Mouse (Mus musculus) neural tube, embryonic 11.5 days (tissue): ENCODE results near the gene Slc1a2. TPM values are rescaled to one million over a fixed set of nuclear protein-coding genes. Genes with fewer than 3 reads are reported as not detected.
A peak's percentile ranks its signal among the peaks of the same experiment; 100 is the strongest.

ENCODE experiments used
- ATAC-seq: fragments of 200-750 bp; cut with Nextera tagmentation; 2 replicates; pipeline ENCODE4 v1.8.0; 2017; ENCODE audit warnings: moderate number of reproducible peaks, mild to moderate bottlenecking, moderate TSS enrichment, moderate library complexity; ENCODE audit not compliant: insufficient read depth, low FRiP score, low TSS enrichment
- DNase-seq: peaks from one replicate; pipeline ENCODE4 v3.0.0-alpha.2; 2015; ENCODE audit warnings: low spot score
- H3K27ac ChIP-seq: fragments of 300-500 bp; sonication (generic); 2 replicates; pipeline ENCODE4 v1.5.1; 2014; ENCODE audit warnings: low read depth, mild to moderate bottlenecking, low read length
- H3K27me3 ChIP-seq: fragments of 300-500 bp; sonication (generic); 2 replicates; pipeline ENCODE4 v1.6.1; 2014; ENCODE audit warnings: mild to moderate bottlenecking, low read length, mixed read lengths; ENCODE audit not compliant: control insufficient read depth, insufficient read depth
- H3K36me3 ChIP-seq: fragments of 300-500 bp; sonication (generic); 2 replicates; pipeline ENCODE4 v1.6.1; 2014; ENCODE audit warnings: mild to moderate bottlenecking, low read length, moderate library complexity, mixed read lengths; ENCODE audit not compliant: control insufficient read depth, insufficient read depth
- H3K4me1 ChIP-seq: fragments of 300-500 bp; sonication (generic); 2 replicates; pipeline ENCODE4 v1.6.1; 2014; ENCODE audit warnings: low read length, mixed read lengths; ENCODE audit not compliant: control insufficient read depth, insufficient read depth
- H3K4me2 ChIP-seq: fragments of 300-500 bp; sonication (generic); 2 replicates; pipeline ENCODE4 v1.6.1; 2014; ENCODE audit warnings: low read depth, mild to moderate bottlenecking, moderate library complexity
- H3K4me3 ChIP-seq: fragments of 300-500 bp; sonication (generic); 2 replicates; pipeline ENCODE4 v1.5.1; 2014; ENCODE audit warnings: low read depth, low read length
- H3K9ac ChIP-seq: fragments of 300-500 bp; sonication (generic); 2 replicates; pipeline ENCODE4 v1.6.1; 2014; ENCODE audit warnings: mild to moderate bottlenecking, low read length
- H3K9me3 ChIP-seq: fragments of 300-500 bp; sonication (generic); 2 replicates; pipeline ENCODE4 v1.6.1; 2016; ENCODE audit warnings: low read length; ENCODE audit not compliant: control insufficient read depth
- WGBS: fragments of 180-500 bp; shearing (Covaris S2); extraction: QIAGEN DNeasy Blood & Tissue Kit; methylation state at CpG from one replicate; pipeline ENCODE4 v1.1.7; 2014; 5-methylcytosine and 5-hydroxymethylcytosine counted together
- polyA plus RNA-seq: library from polyadenylated mRNA; unstranded; fragments of >200 nt; fragmentation: Nextera tagmentation; extraction: Ambion mirVana; gene quantifications from 2 replicates; pipeline ENCODE4 v1.2.1, GENCODE M21; 2014

Slc1a2 gene
- polyA plus RNA-seq, 1 experiment from 2014 or later = 12.9 TPM

DNA sequence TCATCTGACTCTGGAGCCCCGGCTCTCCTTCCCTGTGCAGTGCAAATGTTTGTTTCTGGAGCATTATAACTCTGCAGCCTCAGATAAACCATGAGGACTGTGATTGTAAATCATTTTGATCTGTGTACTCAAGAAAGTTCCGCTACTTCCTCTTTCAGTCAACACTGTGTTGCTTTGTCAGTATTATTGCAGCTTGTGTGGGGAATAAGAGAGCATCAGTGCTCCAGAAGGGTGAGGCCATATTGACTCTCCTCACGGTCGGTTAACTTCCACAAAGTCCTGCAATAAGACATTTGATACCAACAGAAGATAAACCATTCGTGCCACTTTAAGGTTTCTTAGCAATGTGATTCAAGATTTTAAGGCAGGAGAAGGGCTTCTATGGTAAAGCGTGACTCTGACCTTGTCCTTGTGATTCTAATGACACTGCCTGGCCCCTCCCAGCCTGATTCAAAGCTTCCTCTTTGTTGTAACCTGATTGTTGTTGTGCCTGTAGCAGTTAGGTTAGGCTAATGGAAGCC is 156.9 kb downstream of the Slc1a2 start:
- no peaks in the 10 kb centered on the region for H3K4me1 ChIP-seq
- H3K4me2 ChIP-seq = no peak overlapping the region
- 58% methylated on average over 6 of the region's 6 CpGs for WGBS
- H3K9ac ChIP-seq = no peak overlapping the region
- DNase-seq (no peak), ATAC-seq (no peak)
- H3K36me3 ChIP-seq = no peaks in the 10 kb centered on the region
- H3K27me3 ChIP-seq = no peaks in the 10 kb centered on the region
- no peak overlapping the region for H3K4me3 ChIP-seq
- no peak overlapping the region for H3K27ac ChIP-seq
- no peaks in the 10 kb centered on the region for H3K9me3 ChIP-seq

DNA sequence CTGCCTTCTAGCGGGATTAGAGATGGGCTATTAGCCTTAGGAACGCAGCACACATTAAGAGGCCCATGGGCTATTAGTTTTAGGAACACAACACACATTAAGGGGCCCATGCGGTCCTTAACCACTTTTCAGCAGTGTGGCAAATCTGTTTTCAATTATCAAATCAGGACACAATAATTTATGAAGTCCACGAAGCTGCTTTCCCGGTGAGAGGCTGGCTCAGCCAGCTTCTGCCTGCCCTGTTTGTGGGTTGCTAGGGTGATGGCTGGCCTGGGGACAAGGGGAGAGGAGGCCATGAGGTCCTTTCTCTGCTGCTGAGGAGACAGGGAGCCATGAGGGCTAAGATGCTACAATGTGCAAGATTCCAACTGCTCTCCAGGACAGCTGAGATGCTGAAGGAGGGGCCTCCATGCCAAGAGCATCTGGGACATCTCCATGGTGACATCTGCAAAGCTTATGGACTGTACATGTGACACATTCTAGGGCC is 161.8 kb downstream of the Slc1a2 start:
- DNase-seq (peak; percentile 50), ATAC-seq (peak; percentile 76)
- H3K9me3 ChIP-seq = no peaks in the 10 kb centered on the region
- WGBS = 35% methylated on average over 5 of the region's 5 CpGs
- H3K36me3 ChIP-seq = no peaks in the 10 kb centered on the region
- H3K9ac ChIP-seq = no peak overlapping the region
- no peak overlapping the region for H3K27ac ChIP-seq
- H3K27me3 ChIP-seq = no peaks in the 10 kb centered on the region
- no peak overlapping the region for H3K4me3 ChIP-seq
- H3K4me2 ChIP-seq = no peak overlapping the region
- H3K4me1 ChIP-seq = no peaks in the 10 kb centered on the region

DNA sequence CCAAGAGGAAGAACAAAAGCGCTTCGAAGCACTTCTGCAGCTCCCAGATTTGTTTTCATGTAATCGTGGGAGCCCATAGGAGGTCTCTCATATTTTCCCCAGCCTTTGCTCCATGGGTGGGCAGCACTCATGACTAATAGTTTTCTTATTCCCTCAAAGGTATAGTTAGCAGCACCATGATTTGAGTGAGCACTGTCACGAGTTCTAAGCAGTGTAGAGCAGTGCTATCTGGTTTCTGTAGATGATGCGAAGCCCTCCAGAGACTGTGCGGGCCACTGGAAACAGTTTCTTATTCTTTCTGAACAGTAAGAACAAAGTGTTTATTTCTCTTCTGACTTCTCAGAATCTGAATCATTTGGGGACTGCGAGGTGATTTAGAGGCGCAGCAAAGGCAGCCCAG is 162.3 kb downstream of the Slc1a2 start:
- Histone ChIP-seq H3K27me3 (no peaks in the 10 kb centered on the region), H3K4me1 (no peaks in the 10 kb centered on the region), H3K4me2 (no peak overlapping the region), H3K4me3 (no peak overlapping the region), H3K27ac (no peak overlapping the region), H3K36me3 (no peaks in the 10 kb centered on the region), H3K9ac (no peak overlapping the region), H3K9me3 (no peaks in the 10 kb centered on the region)
- ATAC-seq (no peak), DNase-seq (no peak)
- 76% methylated on average over 8 of the region's 8 CpGs for WGBS

DNA sequence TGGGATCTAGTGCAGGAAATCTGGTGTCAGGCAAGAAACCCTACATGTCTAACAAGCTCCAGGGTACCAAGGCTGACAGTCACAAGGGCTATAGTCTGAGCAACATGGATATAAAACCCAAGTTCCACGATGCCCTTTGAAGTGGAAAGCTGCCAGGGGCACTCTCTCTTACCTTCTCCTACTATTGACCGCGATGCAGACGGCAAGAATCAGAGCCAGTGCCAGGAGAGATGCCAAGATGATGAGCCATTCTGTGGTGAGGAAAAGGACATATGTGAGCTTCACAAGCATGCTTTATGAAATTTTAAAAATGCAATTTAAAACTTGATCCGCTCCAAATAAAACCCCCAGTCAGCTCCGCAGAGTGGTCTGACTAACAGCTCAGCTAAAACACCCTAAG is 163.6 kb downstream of the Slc1a2 start:
- Histone ChIP-seq H3K9me3 (no peaks in the 10 kb centered on the region), H3K4me2 (no peak overlapping the region), H3K27ac (no peak overlapping the region), H3K4me1 (no peaks in the 10 kb centered on the region), H3K27me3 (no peaks in the 10 kb centered on the region), H3K4me3 (no peak overlapping the region), H3K9ac (no peak overlapping the region), H3K36me3 (no peaks in the 10 kb centered on the region)
- DNase-seq = no peak
- 88% methylated on average over 6 of the region's 6 CpGs for WGBS
- no peak for ATAC-seq

DNA sequence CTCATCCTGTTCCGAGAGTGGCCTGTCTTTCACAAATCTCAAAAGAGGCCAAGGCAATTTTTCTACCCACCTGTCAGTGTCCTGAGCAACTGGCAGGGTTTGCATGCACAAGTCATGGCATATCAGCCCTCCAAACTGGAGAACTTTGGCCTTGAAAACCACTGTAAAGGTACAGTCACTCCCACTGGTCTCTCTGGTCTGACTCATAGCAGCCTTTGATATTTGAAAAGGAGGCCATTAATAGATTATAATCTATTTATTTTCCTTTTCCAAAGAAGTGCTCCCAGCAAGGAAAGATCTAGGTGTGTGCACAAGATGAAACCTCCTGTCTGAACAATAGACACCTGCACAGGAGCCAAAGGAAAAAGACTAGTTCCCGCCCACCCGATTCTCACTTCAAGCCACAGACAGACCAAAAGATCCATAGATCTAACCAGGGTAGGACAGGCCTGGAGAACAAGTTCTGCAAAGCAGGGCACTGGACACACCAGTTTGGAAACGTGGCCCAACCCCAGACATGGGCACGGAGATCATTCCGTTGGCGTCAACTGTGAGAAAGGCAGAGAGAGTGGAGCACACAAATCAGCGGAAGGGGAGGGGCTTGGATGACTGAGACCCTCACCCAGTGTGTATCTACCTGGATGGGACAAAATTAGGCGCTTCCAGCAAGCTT is 167.6 kb downstream of the Slc1a2 start:
- DNase-seq (no peak), ATAC-seq (no peak)
- H3K9me3 ChIP-seq = no peaks in the 10 kb centered on the region
- no peak overlapping the region for H3K4me2 ChIP-seq
- H3K9ac ChIP-seq = no peak overlapping the region
- WGBS = 90% methylated on average over 9 of the region's 9 CpGs
- H3K27me3 ChIP-seq = no peaks in the 10 kb centered on the region
- no peak overlapping the region for H3K4me3 ChIP-seq
- H3K4me1 ChIP-seq = no peaks in the 10 kb centered on the region
- no peak overlapping the region for H3K27ac ChIP-seq
- no peaks in the 10 kb centered on the region for H3K36me3 ChIP-seq

DNA sequence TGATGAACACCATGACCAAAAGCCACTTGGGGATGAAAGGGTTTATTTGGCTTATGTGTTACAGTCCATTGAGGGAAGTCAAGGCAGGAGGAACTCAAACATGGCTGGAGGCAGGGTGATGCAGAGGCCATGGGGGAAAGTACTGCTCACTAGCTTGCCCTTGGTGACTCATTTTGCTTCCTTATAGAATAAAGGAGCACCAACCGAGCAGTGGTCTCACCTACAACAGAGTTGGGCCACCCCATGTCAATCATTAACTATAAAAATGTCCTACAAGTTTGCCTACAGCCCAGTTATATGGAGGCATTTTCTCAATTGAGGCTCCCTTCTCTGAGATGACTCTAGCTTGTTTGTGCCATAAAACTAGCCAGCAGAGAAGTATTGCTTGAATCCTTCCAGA is 169.4 kb downstream of the Slc1a2 start:
- Histone ChIP-seq H3K4me3 (no peak overlapping the region), H3K9ac (no peak overlapping the region), H3K27ac (no peak overlapping the region), H3K4me2 (no peak overlapping the region), H3K27me3 (no peaks in the 10 kb centered on the region), H3K9me3 (no peaks in the 10 kb centered on the region), H3K4me1 (no peaks in the 10 kb centered on the region), H3K36me3 (no peaks in the 10 kb centered on the region)
- 58% methylated on average over 1 of the region's 1 CpGs for WGBS
- ATAC-seq (no peak), DNase-seq (no peak)

DNA sequence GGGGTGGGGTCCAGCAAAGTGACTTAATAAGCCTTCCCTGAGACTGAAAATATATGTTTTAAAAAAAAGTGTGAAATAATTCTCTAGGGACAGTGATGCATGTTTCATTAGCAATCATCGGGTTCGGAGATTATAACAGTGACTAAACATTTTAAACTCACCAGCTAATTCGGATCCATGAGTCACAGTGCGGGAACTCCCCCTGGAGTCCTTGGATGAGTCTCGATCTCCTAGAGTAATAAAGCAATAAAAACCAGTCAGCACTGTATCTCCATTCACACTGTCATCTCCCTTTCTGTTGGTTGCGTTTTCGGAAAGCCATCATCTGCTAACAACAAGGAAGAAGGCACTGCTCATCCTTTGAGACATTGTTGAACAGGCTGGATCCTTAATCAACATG is 169.9 kb downstream of the Slc1a2 start:
- H3K4me2 ChIP-seq = no peak overlapping the region

DNA sequence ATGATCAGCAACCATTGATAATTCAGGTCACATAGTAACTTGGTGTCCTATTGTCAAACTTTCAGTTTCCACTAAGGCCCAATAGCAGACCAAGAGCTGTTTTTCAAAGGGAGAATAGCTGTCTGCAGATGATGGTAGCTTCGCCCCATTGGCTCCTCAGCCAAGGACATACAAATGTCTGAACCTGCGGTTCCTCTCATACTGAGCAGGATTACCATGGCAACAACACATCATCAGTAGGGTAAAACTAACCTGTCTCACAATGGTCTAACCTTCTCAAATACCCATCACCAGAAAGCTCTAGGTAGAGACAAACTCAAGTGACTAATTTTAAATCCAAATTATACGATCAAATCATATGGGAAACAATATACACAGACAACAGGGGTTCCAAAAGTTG is 170.7 kb downstream of the Slc1a2 start:
- Histone ChIP-seq H3K4me3 (no peak overlapping the region), H3K4me1 (no peaks in the 10 kb centered on the region), H3K36me3 (no peaks in the 10 kb centered on the region), H3K27me3 (no peaks in the 10 kb centered on the region), H3K27ac (no peak overlapping the region), H3K9ac (no peak overlapping the region), H3K9me3 (no peaks in the 10 kb centered on the region), H3K4me2 (no peak overlapping the region)
- 85% methylated on average over 3 of the region's 3 CpGs for WGBS
- DNase-seq (no peak), ATAC-seq (no peak)

More for the DNA sequence above, 169.9 kb downstream of the Slc1a2 start:
- ATAC-seq (no peak), DNase-seq (no peak)
- H3K9ac ChIP-seq = no peak overlapping the region
- H3K27me3 ChIP-seq = no peaks in the 10 kb centered on the region
- no peak overlapping the region for H3K27ac ChIP-seq
- no peaks in the 10 kb centered on the region for H3K9me3 ChIP-seq
- H3K4me1 ChIP-seq = no peaks in the 10 kb centered on the region
- 56% methylated on average over 7 of the region's 7 CpGs for WGBS
- no peaks in the 10 kb centered on the region for H3K36me3 ChIP-seq
- H3K4me3 ChIP-seq = no peak overlapping the region

DNA sequence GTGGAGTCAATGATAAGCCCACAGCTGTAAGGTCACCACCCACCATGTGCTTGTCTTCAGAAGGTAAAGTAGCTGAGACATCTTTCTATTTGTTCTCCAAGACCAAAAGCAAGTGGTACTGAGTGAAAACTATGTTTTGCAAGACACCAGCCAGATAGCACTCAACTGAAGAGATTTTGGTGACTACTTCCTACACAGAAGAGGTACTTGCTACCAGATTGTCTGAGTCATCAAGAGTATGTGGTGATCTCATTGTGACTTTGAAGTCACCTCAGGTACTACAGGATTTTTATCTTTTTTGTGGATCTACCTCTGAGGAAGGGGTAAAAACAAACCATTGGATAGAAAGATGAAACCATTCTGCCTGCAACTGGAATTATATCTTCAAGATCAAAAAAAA is 173.1 kb downstream of the Slc1a2 start:
- no peak overlapping the region for H3K4me3 ChIP-seq
- DNase-seq = no peak
- H3K36me3 ChIP-seq = no peaks in the 10 kb centered on the region
- no peaks in the 10 kb centered on the region for H3K27me3 ChIP-seq
- H3K4me1 ChIP-seq = no peaks in the 10 kb centered on the region
- H3K4me2 ChIP-seq = no peak overlapping the region
- no peak overlapping the region for H3K9ac ChIP-seq
- H3K27ac ChIP-seq = no peak overlapping the region
- no peak for ATAC-seq
- no peaks in the 10 kb centered on the region for H3K9me3 ChIP-seq
